Mouse (Mus musculus) inflammation-experienced regulatory T-cells, adult 6 months (primary cell): ENCODE results near the gene Nr5a2. TPM values are rescaled to one million over a fixed set of nuclear protein-coding genes. Genes with fewer than 3 reads are reported as not detected.
"Not testable (repeated sequence)": the region's sequence is repeated elsewhere in the genome, so short reads cannot be mapped to it uniquely, and the experiment has no call there.

ENCODE experiments used
- ATAC-seq: one replicate; pipeline ENCODE4 v1.8.0; 2017
- polyA plus RNA-seq, 3 experiments: library from polyadenylated mRNA; unstranded; fragments of 100-300 nt; shearing (Covaris generic); gene quantifications; one replicate each; pipeline ENCODE4 v1.2.1; 2017

The Nr5a2 gene
- polyA plus RNA-seq, 3 experiments from 2014 or later, result not detected

DNA sequence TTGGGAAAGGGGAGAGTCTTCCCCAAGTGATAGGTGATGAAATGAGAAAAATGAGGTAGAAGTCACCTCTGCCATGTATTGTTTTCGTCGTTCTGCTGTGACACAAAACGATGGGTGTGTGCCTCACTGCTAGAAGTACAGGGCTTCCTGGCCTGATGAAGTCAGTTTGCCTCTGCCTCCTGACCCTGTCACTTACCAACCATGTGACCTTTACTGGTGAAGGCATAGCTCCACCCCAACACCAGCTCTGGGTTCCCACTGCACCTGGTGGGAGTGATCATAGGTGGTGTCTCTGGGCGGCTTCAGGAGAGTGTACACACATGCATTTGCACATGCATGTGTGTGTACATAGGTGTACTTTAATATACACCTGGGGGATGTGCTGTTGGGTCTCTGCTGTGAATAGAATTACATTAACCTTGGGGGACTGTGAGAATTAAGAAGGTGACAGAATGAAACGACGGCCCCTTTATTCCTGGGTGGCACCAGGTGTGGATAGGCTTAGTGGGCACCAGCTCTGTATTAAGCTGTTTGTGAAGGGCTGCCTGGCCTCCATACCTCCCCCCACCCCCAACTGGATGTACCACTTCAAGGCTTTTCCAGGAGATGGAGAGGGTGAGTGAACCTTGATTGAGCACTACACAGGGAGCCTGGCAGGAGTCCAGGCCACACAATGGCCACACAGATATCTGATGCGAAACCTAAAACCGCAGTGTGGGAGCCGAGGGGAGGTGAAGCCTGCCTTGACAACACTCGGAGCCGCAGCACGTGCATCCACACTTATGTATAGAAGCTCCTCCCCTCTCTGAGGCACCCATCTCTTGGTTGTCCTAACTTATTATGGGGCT lies 127.7 kb downstream of the Nr5a2 start:
- no peak for ATAC-seq

DNA sequence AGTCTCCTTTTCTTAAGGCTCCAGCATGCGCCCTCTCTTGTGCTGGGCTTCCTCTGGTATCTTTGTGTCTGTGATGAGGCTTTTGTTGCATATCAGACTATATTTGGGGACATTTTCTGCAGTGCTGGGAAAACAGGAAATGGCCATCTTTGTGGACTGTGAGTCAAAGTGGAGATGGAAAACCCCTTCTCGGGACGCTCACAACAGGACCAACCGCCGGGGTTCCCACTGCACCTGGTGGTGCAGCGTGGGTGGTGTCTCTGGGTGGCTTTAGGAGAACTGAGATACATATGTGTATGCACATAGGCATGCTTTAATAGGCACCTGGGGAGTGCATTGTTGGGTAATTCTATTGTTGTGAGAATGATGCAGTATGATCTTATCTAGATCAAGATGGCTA lies 129.3 kb downstream of the Nr5a2 start:
- ATAC-seq, result no peak

- ATAC-seq, result no peak
Measured at GRCm38 (mm10) chr1:136829931-136830330, 130.3 kb downstream of the Nr5a2 start.

GRCm38 (mm10) chr1:136823897-136824296 lies 136.4 kb downstream of the Nr5a2 start:
- ATAC-seq, result no peak

GRCm38 (mm10) chr1:136800625-136801024 lies 159.6 kb downstream of the Nr5a2 start:
- no peak for ATAC-seq

DNA sequence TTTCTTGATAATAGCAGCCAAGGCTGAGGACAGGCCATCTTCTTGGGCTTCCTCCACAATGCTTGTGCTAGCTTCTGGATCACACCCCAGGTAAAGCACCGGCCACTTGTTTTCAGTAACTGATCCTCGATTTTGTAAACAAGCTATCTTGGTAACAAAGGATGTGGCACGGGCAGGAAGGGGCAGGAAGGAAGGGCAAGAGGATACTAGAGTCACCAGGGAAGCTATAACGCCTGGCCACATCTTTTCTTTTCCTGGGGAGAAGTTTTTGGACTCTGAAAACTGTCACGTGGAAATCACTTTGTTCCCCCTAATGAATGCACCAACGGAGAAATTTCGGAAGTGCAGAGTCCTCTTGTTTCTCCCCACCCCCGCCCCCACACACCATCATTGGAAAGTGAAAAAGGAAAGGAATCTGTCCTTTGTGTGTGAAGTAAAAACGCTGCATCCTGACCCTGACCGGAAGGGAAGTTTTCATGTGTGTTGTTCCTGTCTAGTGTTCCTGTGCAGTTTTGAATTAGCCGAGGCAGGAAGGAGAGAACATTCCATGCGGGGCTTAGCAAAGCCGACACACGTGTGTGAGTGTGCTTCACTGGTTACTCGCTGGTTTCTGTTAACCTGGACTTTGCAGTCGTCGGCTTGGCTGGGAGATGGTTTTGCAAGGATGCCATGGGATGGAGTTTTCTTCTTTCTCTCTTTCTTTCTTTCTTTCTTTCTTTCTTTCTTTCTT lies 163.7 kb downstream of the Nr5a2 start:
- ATAC-seq, result no peak

- ATAC-seq, result not testable (repeated sequence)
Measured at GRCm38 (mm10) chr1:136792957-136793883, 167.0 kb downstream of the Nr5a2 start.
